Mouse (Mus musculus): ENCODE measurements around the gene Ppp1r2.

DNA sequence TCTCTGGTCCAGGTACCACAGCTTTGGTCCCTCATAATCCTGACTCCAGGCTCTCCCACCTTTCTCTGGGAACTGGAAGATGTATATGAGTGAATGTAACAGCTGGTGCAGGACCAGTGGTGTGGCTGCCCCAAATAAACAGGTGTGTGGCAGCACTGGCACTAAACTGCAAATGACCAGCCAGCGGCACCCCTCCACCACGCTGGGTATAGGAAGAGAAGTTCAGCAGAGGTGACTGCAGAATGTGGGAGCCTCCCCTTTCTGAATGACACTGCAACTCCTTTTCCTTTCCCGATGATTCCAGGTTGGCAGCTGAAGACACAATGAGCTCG, 41.9 kb downstream of the Ppp1r2 start:
- TF ChIP-seq CTCF (IDR thresholded peaks at IDR 0.05; ENCODE audit: borderline replicate concordance, control insufficient read depth, extremely low read depth, insufficient read depth, low read length, poor library complexity) = no peak
- TF ChIP-seq POLR2A (IDR thresholded peaks at IDR 0.05; ENCODE audit: control insufficient read depth, extremely low read depth, insufficient read depth, low read length, poor library complexity) = no peak

Measured in thymus, adult 2 months (tissue).